Mouse (Mus musculus): Measurements from ENCODE around the gene Bub3. TPM values are rescaled to one million over a fixed set of nuclear protein-coding genes. Genes with fewer than 3 reads are reported as not detected.

Bub3 gene
- polyA plus RNA-seq, 1 experiment = not detected

GRCm38 (mm10) chr7:131554341-131555180, 5.5 kb upstream of the Bub3 start:
- Histone ChIP-seq H3K4me1 (ENCODE audit: control insufficient read depth, insufficient read depth, low read length) (peaks cover 10% of the 10 kb centered on the region; the same call in 1 of the 2 replicates), H3K4me3 (ENCODE audit: insufficient read depth, low read depth, low read length) (no peak overlapping the region)
- 1% methylated on average over 45 of the region's 45 CpGs for WGBS

DNA sequence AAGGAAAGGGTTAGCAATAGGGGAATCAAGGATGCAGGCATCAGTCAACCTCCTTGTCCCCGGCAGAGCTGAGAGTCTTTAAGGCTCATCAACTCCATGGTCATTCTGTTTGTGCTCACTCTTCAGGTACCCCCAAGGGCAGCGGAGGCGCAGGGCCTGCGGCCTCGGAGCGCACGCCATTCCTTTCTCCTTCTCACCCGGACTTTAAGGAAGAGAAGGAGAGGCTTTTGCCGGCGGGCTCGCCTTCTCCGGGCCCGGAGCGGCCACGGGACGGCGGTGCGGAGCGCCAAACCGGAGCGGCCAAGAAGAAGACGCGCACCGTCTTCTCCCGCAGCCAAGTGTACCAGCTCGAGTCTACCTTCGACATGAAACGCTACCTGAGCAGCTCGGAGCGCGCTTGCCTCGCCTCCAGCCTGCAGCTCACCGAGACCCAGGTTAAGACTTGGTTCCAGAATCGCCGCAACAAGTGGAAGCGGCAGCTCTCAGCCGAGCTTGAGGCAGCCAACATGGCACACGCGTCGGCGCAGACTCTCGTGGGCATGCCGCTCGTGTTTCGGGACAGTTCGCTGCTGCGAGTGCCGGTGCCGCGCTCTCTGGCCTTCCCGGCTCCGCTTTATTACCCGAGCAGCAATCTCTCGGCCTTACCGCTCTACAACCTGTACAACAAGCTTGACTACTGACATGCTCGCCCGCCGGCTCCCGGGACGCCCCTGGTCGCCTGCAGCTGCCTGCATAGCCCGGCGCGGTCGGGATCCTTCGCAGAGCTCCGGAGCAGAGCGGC, 4.5 kb upstream of the Bub3 start:
- no peak for TF ChIP-seq POLR2A (IDR thresholded peaks at IDR 0.05; ENCODE audit: insufficient read depth, low read depth, low read length)
- no peak for TF ChIP-seq CTCF (IDR thresholded peaks at IDR 0.05; ENCODE audit: insufficient read depth, low read depth, low read length)
- 1% methylated on average over 68 of the region's 68 CpGs for WGBS

More at GRCm38 (mm10) chr7:131554341-131555180, 5.5 kb upstream of the Bub3 start:
- H3K27ac ChIP-seq (ENCODE audit: insufficient read depth, low read depth, low read length) = no peak overlapping the region
- no peak for TF ChIP-seq CTCF (IDR thresholded peaks at IDR 0.05; ENCODE audit: insufficient read depth, low read depth, low read length)
- TF ChIP-seq POLR2A (IDR thresholded peaks at IDR 0.05; ENCODE audit: insufficient read depth, low read depth, low read length) = no peak

GRCm38 (mm10) chr7:131556116-131556515, 3.9 kb upstream of the Bub3 start:
- TF ChIP-seq CTCF (IDR thresholded peaks at IDR 0.05; ENCODE audit: insufficient read depth, low read depth, low read length) = no peak
- no peak for TF ChIP-seq POLR2A (IDR thresholded peaks at IDR 0.05; ENCODE audit: insufficient read depth, low read depth, low read length)
- WGBS = 3% methylated on average over 9 of the region's 9 CpGs
- Histone ChIP-seq H3K4me3 (ENCODE audit: insufficient read depth, low read depth, low read length) (no peak overlapping the region), H3K27ac (ENCODE audit: insufficient read depth, low read depth, low read length) (no peak overlapping the region), H3K4me1 (ENCODE audit: control insufficient read depth, insufficient read depth, low read length) (peaks cover 10% of the 10 kb centered on the region; the same call in 1 of the 2 replicates)

More for the DNA sequence above, 4.5 kb upstream of the Bub3 start:
- H3K27ac ChIP-seq (ENCODE audit: insufficient read depth, low read depth, low read length) = no peak overlapping the region
- H3K4me1 ChIP-seq (ENCODE audit: control insufficient read depth, insufficient read depth, low read length) = peaks cover 10% of the 10 kb centered on the region; the same call in 1 of the 2 replicates
- no peak overlapping the region for H3K4me3 ChIP-seq (ENCODE audit: insufficient read depth, low read depth, low read length)

DNA sequence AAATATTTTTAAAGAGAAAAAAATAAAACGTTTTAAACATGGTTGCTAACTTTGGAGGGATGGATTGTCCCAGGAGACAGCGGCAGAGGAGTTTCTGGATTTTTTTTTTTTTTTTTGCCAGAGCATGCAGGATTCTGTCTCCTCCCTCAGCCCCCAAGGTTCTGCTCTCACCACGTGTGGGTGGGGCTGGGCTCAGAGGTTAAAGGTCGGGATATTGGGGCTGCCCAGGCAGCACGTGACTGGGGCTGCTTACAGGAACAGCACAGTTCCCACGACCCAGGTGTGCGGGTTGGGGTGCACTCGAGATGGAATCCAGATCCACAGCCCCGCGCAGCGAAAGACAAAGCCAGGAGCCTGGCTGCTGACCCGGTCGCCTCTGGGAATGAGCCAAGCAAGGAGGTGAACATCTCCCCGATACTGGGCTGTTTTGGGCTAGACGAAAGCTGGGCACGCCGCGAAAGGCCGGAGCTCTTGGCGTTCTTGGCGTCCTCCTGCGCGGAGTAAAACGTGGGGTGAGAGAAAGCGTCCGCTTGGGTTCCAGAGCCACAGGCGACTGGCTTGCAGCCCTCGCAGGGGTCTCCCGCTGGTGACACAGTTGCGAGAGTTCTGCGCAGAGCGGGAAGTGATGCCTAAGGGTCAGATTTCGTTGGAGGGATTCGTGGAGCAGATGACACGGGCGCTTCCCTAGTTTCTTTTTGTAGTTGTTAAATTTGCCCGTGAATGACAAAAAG, 3.3 kb upstream of the Bub3 start:
- TF ChIP-seq CTCF (IDR thresholded peaks at IDR 0.05; ENCODE audit: insufficient read depth, low read depth, low read length) (no peak), POLR2A (IDR thresholded peaks at IDR 0.05; ENCODE audit: insufficient read depth, low read depth, low read length) (no peak)
- H3K27ac ChIP-seq (ENCODE audit: insufficient read depth, low read depth, low read length) = no peak overlapping the region
- peaks cover 10% of the 10 kb centered on the region; the same call in 1 of the 2 replicates for H3K4me1 ChIP-seq (ENCODE audit: control insufficient read depth, insufficient read depth, low read length)
- 2% methylated on average over 37 of the region's 37 CpGs for WGBS
- no peak overlapping the region for H3K4me3 ChIP-seq (ENCODE audit: insufficient read depth, low read depth, low read length)

- Histone ChIP-seq H3K27ac (ENCODE audit: insufficient read depth, low read depth, low read length) (no peak overlapping the region), H3K4me1 (ENCODE audit: control insufficient read depth, insufficient read depth, low read length) (peaks cover 10% of the 10 kb centered on the region; the same call in 1 of the 2 replicates), H3K4me3 (ENCODE audit: insufficient read depth, low read depth, low read length) (no peak overlapping the region)
- 43% methylated on average over 2 of the region's 2 CpGs for WGBS
- no peak for TF ChIP-seq POLR2A (IDR thresholded peaks at IDR 0.05; ENCODE audit: insufficient read depth, low read depth, low read length)
- TF ChIP-seq CTCF (IDR thresholded peaks at IDR 0.05; ENCODE audit: insufficient read depth, low read depth, low read length) = no peak
These were observed 2.3 kb upstream of the Bub3 start for GRCm38 (mm10) chr7:131557751-131558150.

GRCm38 (mm10) chr7:131560697-131561042, 648 bp downstream of the Bub3 start:
- peaks cover 5% of the 10 kb centered on the region; the same call in 1 of the 2 replicates for H3K4me1 ChIP-seq (ENCODE audit: control insufficient read depth, insufficient read depth, low read length)
- H3K4me3 ChIP-seq (ENCODE audit: insufficient read depth, low read depth, low read length) = peak overlapping the region; percentile 57
- under 1% methylated on average over 14 of the region's 14 CpGs for WGBS
- no peak overlapping the region for H3K27ac ChIP-seq (ENCODE audit: insufficient read depth, low read depth, low read length)
- no peak for TF ChIP-seq CTCF (IDR thresholded peaks at IDR 0.05; ENCODE audit: insufficient read depth, low read depth, low read length)
- no peak for TF ChIP-seq POLR2A (IDR thresholded peaks at IDR 0.05; ENCODE audit: insufficient read depth, low read depth, low read length)

DNA sequence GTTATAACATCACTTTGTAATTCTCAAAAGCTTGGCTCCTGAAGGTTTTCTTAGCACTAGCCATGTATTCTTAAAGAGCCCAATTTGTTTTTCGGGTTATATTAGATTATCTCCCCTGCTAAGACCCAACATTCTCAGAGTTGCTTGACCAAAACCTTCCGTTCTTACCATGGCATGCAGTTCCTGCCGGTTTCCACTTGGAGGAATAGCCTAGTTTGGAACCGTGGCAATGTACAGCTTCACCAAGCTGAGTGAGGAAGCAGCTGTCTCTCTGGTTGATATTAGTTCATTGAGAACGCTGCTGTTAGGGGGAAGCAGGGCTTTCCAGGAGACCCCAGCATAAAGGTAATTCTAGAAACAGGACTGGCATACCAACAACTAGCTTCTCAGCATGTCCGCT, 15.2 kb downstream of the Bub3 start:
- no peak overlapping the region for H3K4me3 ChIP-seq (ENCODE audit: insufficient read depth, low read depth, low read length)
- 84% methylated on average over 6 of the region's 6 CpGs for WGBS

DNA sequence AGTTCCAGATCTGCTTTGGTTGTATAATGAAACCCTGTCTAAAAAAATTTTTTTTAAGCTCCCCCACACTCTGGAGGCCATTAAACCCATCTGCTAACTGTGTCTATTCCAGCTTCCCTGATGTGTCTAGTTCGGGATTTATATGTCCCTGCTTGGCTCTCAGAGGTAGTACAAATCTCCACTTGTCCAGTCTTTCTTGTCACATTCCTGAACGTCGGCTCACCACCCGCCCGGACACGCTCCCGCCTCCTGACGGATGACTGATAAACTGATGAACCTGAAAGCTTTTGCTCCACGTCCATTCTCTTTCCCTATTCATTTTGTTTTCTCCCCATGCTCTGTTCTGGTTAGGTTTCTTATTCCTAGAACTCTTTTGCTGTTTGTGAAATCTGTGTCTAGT, 22.2 kb downstream of the Bub3 start:
- TF ChIP-seq CTCF (IDR thresholded peaks at IDR 0.05; ENCODE audit: insufficient read depth, low read depth, low read length) = no peak
- TF ChIP-seq POLR2A (IDR thresholded peaks at IDR 0.05; ENCODE audit: insufficient read depth, low read depth, low read length) = no peak
- WGBS = 80% methylated on average over 9 of the region's 9 CpGs
- Histone ChIP-seq H3K27ac (ENCODE audit: insufficient read depth, low read depth, low read length) (no peak overlapping the region), H3K4me1 (ENCODE audit: control insufficient read depth, insufficient read depth, low read length) (no peaks in the 10 kb centered on the region), H3K4me3 (ENCODE audit: insufficient read depth, low read depth, low read length) (no peak overlapping the region)

More for the DNA sequence above, 15.2 kb downstream of the Bub3 start:
- no peaks in the 10 kb centered on the region for H3K4me1 ChIP-seq (ENCODE audit: control insufficient read depth, insufficient read depth, low read length)
- TF ChIP-seq POLR2A (IDR thresholded peaks at IDR 0.05; ENCODE audit: insufficient read depth, low read depth, low read length) = no peak
- TF ChIP-seq CTCF (IDR thresholded peaks at IDR 0.05; ENCODE audit: insufficient read depth, low read depth, low read length) = no peak
- no peak overlapping the region for H3K27ac ChIP-seq (ENCODE audit: insufficient read depth, low read depth, low read length)

All from olfactory bulb, adult 2 months (tissue).